Mouse (Mus musculus) olfactory bulb, adult 2 months (tissue): Measurements from ENCODE around the gene Slc30a1.
A peak's percentile ranks its signal among the peaks of the same experiment; 100 is the strongest.

Experiments used
- CTCF ChIP-seq: fragments of 200-500 bp; IDR thresholded peaks from 2 replicates; pipeline ENCODE4 v1.5.1; 2012; ENCODE audit warnings: low read depth, mild to moderate bottlenecking, low read length, moderate library complexity; ENCODE audit not compliant: insufficient read depth
- POLR2A ChIP-seq: fragments of 200-500 bp; IDR thresholded peaks from 2 replicates; pipeline ENCODE4 v1.6.1; 2012; ENCODE audit warnings: mild to moderate bottlenecking, low read depth, low read length, moderate library complexity; ENCODE audit not compliant: insufficient read depth

DNA sequence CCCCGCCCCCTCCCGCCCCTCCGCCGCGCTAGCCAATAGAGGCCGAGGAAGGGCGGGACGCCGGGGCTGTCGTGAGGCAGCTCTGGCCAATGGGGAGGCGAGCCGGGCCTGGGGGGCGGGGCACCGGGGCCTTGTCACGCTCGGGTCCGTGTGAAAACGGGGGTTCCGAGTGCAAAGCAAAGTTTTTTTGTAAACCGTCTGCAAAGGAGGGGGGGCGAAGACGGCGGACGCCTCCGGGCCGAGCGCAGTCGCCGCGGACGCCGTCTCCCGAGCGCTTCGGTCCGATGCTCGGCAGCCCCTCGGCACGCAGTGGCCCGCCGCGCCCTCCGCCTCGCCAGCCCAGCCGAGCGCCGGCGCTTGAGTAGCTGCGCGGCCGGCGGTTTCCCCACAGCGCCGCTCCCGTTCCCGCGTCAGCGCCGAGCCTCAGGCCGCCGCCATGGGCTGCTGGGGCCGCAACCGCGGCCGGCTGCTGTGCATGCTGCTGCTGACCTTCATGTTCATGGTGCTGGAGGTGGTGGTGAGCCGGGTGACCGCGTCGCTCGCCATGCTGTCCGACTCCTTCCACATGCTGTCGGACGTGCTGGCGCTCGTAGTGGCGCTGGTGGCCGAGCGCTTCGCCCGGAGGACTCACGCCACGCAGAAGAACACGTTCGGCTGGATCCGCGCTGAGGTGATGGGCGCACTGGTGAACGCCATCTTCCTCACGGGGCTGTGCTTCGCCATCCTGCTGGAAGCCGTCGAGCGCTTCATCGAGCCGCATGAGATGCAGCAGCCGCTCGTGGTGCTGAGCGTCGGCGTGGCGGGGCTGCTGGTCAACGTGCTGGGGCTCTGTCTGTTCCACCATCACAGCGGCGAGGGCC lies at the start of gene Slc30a1:
- TF ChIP-seq CTCF (no peak), POLR2A (peak; percentile 92)
